Mouse (Mus musculus) forebrain, postnatal 0 days (tissue): ENCODE results near the gene Zgpat. TPM values are rescaled to one million over a fixed set of nuclear protein-coding genes. Genes with fewer than 3 reads are reported as not detected.
A peak's percentile ranks its signal among the peaks of the same experiment; 100 is the strongest.

ENCODE experiments used
- ATAC-seq: fragments of 200-750 bp; cut with Nextera tagmentation; 2 replicates; pipeline ENCODE4 v1.8.0; 2017; ENCODE audit warnings: mild to moderate bottlenecking, moderate library complexity
- DNase-seq: peaks from one replicate; pipeline ENCODE4 v3.0.0-alpha.2; 2015
- H3K27ac ChIP-seq: fragments of 300-500 bp; sonication (generic); 2 replicates; pipeline ENCODE4 v1.5.1; 2014; ENCODE audit warnings: low read depth, mild to moderate bottlenecking, antibody characterized with exemption, low read length, moderate library complexity, mixed read lengths
- H3K27me3 ChIP-seq: fragments of 300-500 bp; sonication (generic); 2 replicates; pipeline ENCODE4 v1.6.1; 2014; ENCODE audit warnings: mild to moderate bottlenecking, low read length, mixed read lengths; ENCODE audit not compliant: insufficient read depth
- H3K36me3 ChIP-seq: fragments of 300-500 bp; sonication (generic); 2 replicates; pipeline ENCODE4 v1.6.1; 2014; ENCODE audit warnings: mild to moderate bottlenecking, moderate library complexity; ENCODE audit not compliant: insufficient read depth
- H3K4me1 ChIP-seq: fragments of 300-500 bp; sonication (generic); 2 replicates; pipeline ENCODE4 v1.6.1; 2014; ENCODE audit warnings: antibody characterized with exemption; ENCODE audit not compliant: insufficient read depth
- H3K4me2 ChIP-seq: fragments of 300-500 bp; sonication (generic); 2 replicates; pipeline ENCODE4 v1.6.1; 2014; ENCODE audit warnings: low read depth, mild to moderate bottlenecking, moderate library complexity
- H3K4me3 ChIP-seq: fragments of 300-500 bp; sonication (generic); 2 replicates; pipeline ENCODE4 v1.5.1; 2014; ENCODE audit warnings: low read depth, low read length, mixed read lengths
- H3K9ac ChIP-seq: fragments of 300-500 bp; sonication (generic); 2 replicates; pipeline ENCODE4 v1.6.1; 2014; ENCODE audit warnings: mild to moderate bottlenecking
- H3K9me3 ChIP-seq: fragments of 300-500 bp; sonication (generic); 2 replicates; pipeline ENCODE4 v1.6.1; 2016; ENCODE audit warnings: low read length
- CTCF ChIP-seq: sonication (generic); IDR thresholded peaks from 2 replicates; pipeline ENCODE4 v1.5.1; 2016; ENCODE audit warnings: antibody characterized with exemption, control low read depth, low read depth
- WGBS: fragments of 180-500 bp; shearing (Covaris S2); extraction: QIAGEN DNeasy Blood & Tissue Kit; methylation state at CpG from one replicate; pipeline ENCODE4 v1.1.7; 2014; 5-methylcytosine and 5-hydroxymethylcytosine counted together
- polyA plus RNA-seq: library from polyadenylated mRNA; unstranded; fragments of >200 nt; fragmentation: Nextera tagmentation; extraction: Ambion mirVana; gene quantifications from 2 replicates; pipeline ENCODE4 v1.2.1, GENCODE M21; 2015
- total RNA-seq: library from RNA; depleted of rRNA; stranded (reverse); fragments of >200 nt; gene quantifications from 2 replicates; pipeline ENCODE4 v1.2.3, GENCODE M21; 2014

Zgpat gene
- total and polyA plus RNA-seq, 2 experiments from 2014 or later = 39.6 to 99.0 TPM

GRCm38 (mm10) chr2:181375787-181376186 lies 11.1 kb downstream of the Zgpat start:
- DNase-seq (peak; percentile 41), ATAC-seq (no peak; the same call in 1 of the 2 replicates)
- H3K27me3 ChIP-seq = no peaks in the 10 kb centered on the region
- TF ChIP-seq CTCF = peak; percentile 57
- no peak overlapping the region for H3K27ac ChIP-seq
- H3K36me3 ChIP-seq = peaks cover 28% of the 10 kb centered on the region
- H3K9ac ChIP-seq = no peak overlapping the region
- no peak overlapping the region for H3K4me3 ChIP-seq
- H3K9me3 ChIP-seq = no peaks in the 10 kb centered on the region
- 93% methylated on average over 2 of the region's 2 CpGs for WGBS
- no peaks in the 10 kb centered on the region for H3K4me1 ChIP-seq
- no peak overlapping the region for H3K4me2 ChIP-seq

GRCm38 (mm10) chr2:181377230-181377629 lies 12.5 kb downstream of the Zgpat start:
- ATAC-seq (no peak), DNase-seq (no peak)
- 87% methylated on average over 2 of the region's 2 CpGs for WGBS
- H3K27me3 ChIP-seq = no peaks in the 10 kb centered on the region
- H3K4me2 ChIP-seq = no peak overlapping the region
- H3K4me1 ChIP-seq = no peaks in the 10 kb centered on the region
- H3K9me3 ChIP-seq = no peaks in the 10 kb centered on the region
- H3K27ac ChIP-seq = no peak overlapping the region
- TF ChIP-seq CTCF = no peak
- peaks cover 42% of the 10 kb centered on the region for H3K36me3 ChIP-seq
- no peak overlapping the region for H3K9ac ChIP-seq
- no peak overlapping the region for H3K4me3 ChIP-seq

DNA sequence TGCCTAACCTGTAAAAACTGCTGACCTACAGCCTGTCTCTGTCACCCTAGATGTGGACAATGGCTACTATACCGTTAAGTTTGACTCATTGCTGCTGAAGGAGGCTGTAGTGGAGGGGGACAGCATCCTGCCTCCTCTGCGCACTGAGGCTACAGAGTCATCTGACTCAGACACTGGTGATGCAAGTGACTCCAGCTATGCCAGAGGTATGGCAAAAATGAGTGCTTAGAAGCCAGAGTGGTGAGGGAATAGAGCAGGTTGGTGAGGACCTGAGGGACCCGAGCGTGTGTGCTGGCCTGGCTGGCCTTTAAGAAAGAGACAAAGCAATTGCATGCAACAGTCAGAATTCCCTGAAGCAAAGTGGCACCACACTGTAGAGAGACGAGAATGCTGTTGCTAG lies 14.0 kb downstream of the Zgpat start:
- no peak overlapping the region for H3K4me2 ChIP-seq
- 90% methylated on average over 5 of the region's 5 CpGs for WGBS
- no peaks in the 10 kb centered on the region for H3K27me3 ChIP-seq
- H3K27ac ChIP-seq = no peak overlapping the region
- H3K36me3 ChIP-seq = peaks cover 56% of the 10 kb centered on the region
- ATAC-seq = no peak
- no peaks in the 10 kb centered on the region for H3K9me3 ChIP-seq
- H3K4me1 ChIP-seq = no peaks in the 10 kb centered on the region
- no peak for TF ChIP-seq CTCF
- H3K9ac ChIP-seq = no peak overlapping the region
- no peak for DNase-seq
- no peak overlapping the region for H3K4me3 ChIP-seq

DNA sequence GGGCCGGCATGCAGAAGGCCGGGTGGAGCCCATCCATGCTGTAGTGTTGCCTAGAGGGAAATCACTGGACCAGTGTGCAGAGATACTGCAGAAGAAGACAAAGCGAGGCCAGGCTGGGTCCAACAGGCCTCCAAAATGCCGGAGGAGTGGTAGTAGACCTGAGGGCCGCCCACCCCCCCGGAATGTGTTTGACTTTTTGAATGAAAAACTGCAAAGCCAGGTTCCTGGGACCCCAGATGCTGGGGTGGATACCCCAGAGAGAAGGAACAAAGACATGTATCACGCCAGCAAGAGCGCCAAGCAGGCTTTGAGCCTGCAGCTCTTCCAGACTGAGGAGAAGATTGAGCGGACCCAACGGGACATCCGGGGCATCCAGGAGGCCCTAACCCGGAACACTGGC lies 15.1 kb downstream of the Zgpat start, which contains the start of gene Lime1:
Gene Lime1 (plus strand): TSS at position 301 of the 400 bp plus-strand sequence.
- H3K4me1 ChIP-seq = no peaks in the 10 kb centered on the region
- H3K9me3 ChIP-seq = no peaks in the 10 kb centered on the region
- H3K27ac ChIP-seq = no peak within 1 kb of the TSS
- H3K27me3 ChIP-seq = no peaks in the 10 kb centered on the region
- no peak for DNase-seq
- TF ChIP-seq CTCF = no peak
- WGBS = 96% methylated on average over 12 of the region's 12 CpGs
- H3K36me3 ChIP-seq = peaks cover 61% of the 10 kb centered on the region
- ATAC-seq = no peak
- H3K9ac ChIP-seq = no peak within 1 kb of the TSS
- H3K4me3 ChIP-seq = no peak within 1 kb of the TSS
- no peak within 1 kb of the TSS for H3K4me2 ChIP-seq

DNA sequence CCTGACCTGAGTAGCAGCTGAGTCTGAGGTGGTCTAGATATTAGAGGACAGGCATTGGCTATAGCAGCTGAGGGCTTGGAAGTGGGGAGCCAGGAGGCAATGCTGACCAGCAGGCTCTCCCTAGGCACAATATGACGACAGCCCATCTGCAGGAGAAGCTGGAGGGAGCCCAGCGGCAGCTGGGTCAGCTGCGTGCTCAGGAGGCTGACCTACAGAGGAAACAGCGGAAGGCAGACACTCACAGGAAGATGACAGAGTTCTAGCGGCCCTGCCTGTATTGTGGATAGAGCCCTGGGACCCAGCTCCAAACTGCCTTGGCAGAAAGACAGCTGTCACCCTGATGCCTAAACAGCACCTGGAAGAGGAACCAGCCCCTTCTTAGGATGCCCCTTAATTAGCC lies 15.5 kb downstream of the Zgpat start:
- no peak overlapping the region for H3K4me3 ChIP-seq
- H3K9ac ChIP-seq = no peak overlapping the region
- no peak for DNase-seq
- no peak overlapping the region for H3K27ac ChIP-seq
- H3K4me1 ChIP-seq = no peaks in the 10 kb centered on the region
- no peak overlapping the region for H3K4me2 ChIP-seq
- no peaks in the 10 kb centered on the region for H3K9me3 ChIP-seq
- no peak for TF ChIP-seq CTCF
- ATAC-seq = no peak
- WGBS = 83% methylated on average over 5 of the region's 5 CpGs
- peaks cover 61% of the 10 kb centered on the region for H3K36me3 ChIP-seq
- no peaks in the 10 kb centered on the region for H3K27me3 ChIP-seq

DNA sequence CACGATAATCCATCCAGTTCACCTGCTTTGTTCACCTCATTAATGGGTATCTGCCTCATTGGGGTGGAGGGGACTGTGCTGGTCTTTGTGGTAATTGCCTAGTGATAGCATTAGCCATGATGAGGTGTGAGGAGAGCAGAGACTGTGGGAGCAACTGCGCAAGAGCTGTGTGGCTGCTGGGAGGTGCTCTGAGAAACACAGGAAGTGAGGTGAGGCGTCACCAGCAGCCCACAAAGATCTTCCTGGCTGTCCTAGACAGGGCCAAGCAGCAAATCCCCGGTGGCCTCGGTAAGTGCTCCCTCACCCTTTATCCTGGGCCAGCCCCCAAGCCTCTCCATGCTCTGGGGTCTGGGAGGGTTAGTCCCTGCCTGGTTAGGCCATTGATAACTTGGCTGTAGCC lies 16.4 kb downstream of the Zgpat start:
- no peak overlapping the region for H3K27ac ChIP-seq
- H3K27me3 ChIP-seq = no peaks in the 10 kb centered on the region
- no peak for DNase-seq
- H3K9me3 ChIP-seq = no peaks in the 10 kb centered on the region
- no peak overlapping the region for H3K4me3 ChIP-seq
- no peaks in the 10 kb centered on the region for H3K4me1 ChIP-seq
- H3K36me3 ChIP-seq = peaks cover 61% of the 10 kb centered on the region
- H3K9ac ChIP-seq = no peak overlapping the region
- no peak for ATAC-seq
- 88% methylated on average over 5 of the region's 5 CpGs for WGBS
- H3K4me2 ChIP-seq = no peak overlapping the region
- no peak for TF ChIP-seq CTCF

DNA sequence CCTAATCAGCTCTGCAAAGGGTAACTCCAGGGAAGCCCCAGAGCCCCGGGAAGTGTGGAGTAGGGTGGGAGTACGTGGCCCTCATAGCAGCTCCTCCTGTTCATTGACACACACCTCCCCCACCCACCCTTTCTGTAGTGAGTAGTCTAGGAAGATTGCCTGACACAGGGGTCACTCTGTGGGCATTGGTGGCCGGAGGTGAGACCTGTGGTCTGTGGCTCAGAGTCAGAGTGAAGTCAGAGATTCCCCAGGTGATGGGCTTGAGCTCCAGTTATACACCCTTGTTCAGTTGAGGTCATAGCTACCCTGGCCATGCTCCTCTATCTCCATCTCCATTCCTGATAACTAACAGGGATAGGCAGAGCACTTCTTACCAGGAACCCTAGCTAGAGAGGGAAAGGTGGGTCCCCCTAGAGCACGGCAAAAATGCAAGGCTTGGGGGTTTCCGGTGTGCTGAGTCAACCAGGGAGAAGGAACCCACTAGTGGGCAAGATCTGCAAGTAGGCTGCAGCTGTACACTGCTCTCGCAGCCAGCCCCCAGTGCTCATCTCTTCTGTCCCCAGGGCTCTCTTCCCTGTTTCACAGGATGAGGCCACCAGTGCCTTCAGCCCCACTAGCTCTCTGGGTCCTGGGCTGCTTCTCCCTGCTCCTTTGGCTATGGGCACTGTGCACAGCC lies 17.0 kb downstream of the Zgpat start:
- H3K36me3 ChIP-seq = peaks cover 62% of the 10 kb centered on the region
- H3K4me3 ChIP-seq = no peak overlapping the region
- no peaks in the 10 kb centered on the region for H3K27me3 ChIP-seq
- no peak overlapping the region for H3K9ac ChIP-seq
- no peak overlapping the region for H3K4me2 ChIP-seq
- no peak for TF ChIP-seq CTCF
- DNase-seq (no peak), ATAC-seq (no peak)
- no peak overlapping the region for H3K27ac ChIP-seq
- no peaks in the 10 kb centered on the region for H3K9me3 ChIP-seq
- 94% methylated on average over 6 of the region's 6 CpGs for WGBS
- no peaks in the 10 kb centered on the region for H3K4me1 ChIP-seq
